10 mouse cellular contexts compared by ENCODE assay signal in the genomic region with DNA sequence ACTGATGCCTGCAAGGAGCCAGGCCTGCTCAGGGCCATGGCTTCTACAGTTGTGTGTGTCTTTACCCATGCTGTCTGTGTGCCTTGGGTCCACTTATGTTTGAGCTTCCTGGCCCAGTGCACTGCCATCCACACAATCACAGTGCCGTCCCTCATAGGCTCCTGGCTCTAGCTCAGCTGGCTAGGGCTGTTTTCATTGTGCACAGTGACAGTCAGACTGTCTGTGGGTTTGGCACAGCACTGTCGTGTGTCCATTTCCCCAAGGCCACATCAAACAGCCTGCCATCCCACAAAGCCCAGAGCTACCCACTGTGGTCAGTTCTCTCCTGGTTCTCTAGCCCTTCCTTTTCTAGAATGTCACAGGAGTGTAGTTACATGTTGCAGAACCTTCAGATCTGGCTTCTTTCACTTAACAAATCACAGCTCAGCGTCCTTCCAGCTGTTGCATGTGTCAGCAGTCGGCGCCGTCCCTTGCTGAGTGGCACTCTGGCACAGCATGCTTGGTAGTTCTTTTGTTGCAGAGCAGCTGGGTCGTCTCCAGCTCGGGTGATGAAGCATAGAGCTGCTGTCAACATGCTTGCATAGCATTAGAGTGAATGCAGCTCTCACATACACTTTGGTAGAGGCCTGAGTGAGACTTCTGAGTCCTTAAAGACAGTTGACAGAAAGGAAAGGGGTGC. TPM values are rescaled to one million over a fixed set of nuclear protein-coding genes. Genes with fewer than 3 reads are reported as not detected.
DNase-seq lines count a peak whose midpoint lies in the region; ATAC-seq lines count a peak whose summit lies in the region.
"Had no signal": no experiment of that assay in that cellular context is flagged by ENCODE, and none has a peak within 500 bp of the region (broad histone marks: within the 10 kb centered on the region; RNA-seq: fewer than 3 reads in every experiment).

No protein-coding gene starts in this region.

- intact Hi-C loops in heart, postnatal 36 days (cut with DNase I), result no loop called here

- no peak overlapping the region for H3K4me3 ChIP-seq in embryonic facial prominence, embryonic 10.5 days
- H3K4me3 ChIP-seq: liver, embryonic 12.5 days had no signal

- 78% methylated on average over 8 of the region's 8 CpGs for WGBS in embryonic facial prominence, embryonic 10.5 days

- no peaks in the 10 kb centered on the region for H3K9me3 ChIP-seq in embryonic facial prominence, embryonic 10.5 days
- H3K9me3 ChIP-seq: liver, embryonic 12.5 days had no signal

- peak; percentile 74 for DNase-seq in heart, adult 11 months
- DNase-seq in heart, postnatal 36 days, result no peak
- DNase-seq in layer of hippocampus, postnatal 36 days, result peak; percentile 10 to 15
- DNase-seq in layer of hippocampus, postnatal 14 days (ENCODE audit: low spot score in 2 of 2), result no peak
- peak; percentile 88 for DNase-seq in Muller cell, postnatal 12 days (ENCODE audit: inconsistent ontology term)
- no peak for DNase-seq in embryonic facial prominence, embryonic 10.5 days (ENCODE audit: low spot score)
- no peak for DNase-seq in natural killer cell, adult 2 months (ENCODE audit: low spot score in 2 of 2)
- DNase-seq: gastrocnemius, postnatal 25 days had no signal

- ATAC-seq in monocyte, adult 5-6 weeks (replicated peaks; ENCODE audit: insufficient number of reproducible peaks, low FRiP score, low TSS enrichment, poor library complexity, severe bottlenecking), result no peak
- ATAC-seq: liver, embryonic 12.5 days had no signal

- 0 out of 2 replicates have a peak, but pooled peaks cover 4% of the 10 kb centered on the region for H3K27me3 ChIP-seq in embryonic facial prominence, embryonic 10.5 days (replicated peaks; ENCODE audit: low read depth, poor library complexity, severe bottlenecking)
- H3K27me3 ChIP-seq: liver, embryonic 12.5 days had no signal

- 0 out of 2 replicates have a peak overlapping the region, but pooled peaks have one; percentile 15 for H3K27ac ChIP-seq in embryonic facial prominence, embryonic 10.5 days (replicated peaks)
- H3K27ac ChIP-seq: liver, embryonic 12.5 days had no signal

- H3K36me3 ChIP-seq in embryonic facial prominence, embryonic 10.5 days (replicated peaks), result no peaks in the 10 kb centered on the region
- H3K36me3 ChIP-seq: liver, embryonic 12.5 days had no signal

- H3K4me1 ChIP-seq in embryonic facial prominence, embryonic 10.5 days, result peaks cover 15% of the 10 kb centered on the region; the same call in 1 of the 2 replicates
- H3K4me1 ChIP-seq: liver, embryonic 12.5 days had no signal

RNA-seq across cellular contexts. Expression of a gene that starts 44.6 kb away (rescaled TPM):
- total RNA-seq in heart, postnatal 36 days (2021), result 1 to 10 TPM; 3.6 to 4.6 TPM
- 10 to 100 TPM; 10.0 to 11.5 TPM for total RNA-seq in layer of hippocampus, postnatal 36 days (2021)
- 1 to 10 TPM; 8.6 TPM for total RNA-seq in layer of hippocampus, postnatal 14 days (2021)
- polyA plus RNA-seq in embryonic facial prominence, embryonic 10.5 days (2016; fragmentation: Nextera tagmentation; extraction: Ambion mirVana), result 3.8 and 4.1 TPM in 2 replicates
- 2.0 TPM in 1 of 3 replicates, not detected in the others for total RNA-seq in monocyte, adult 5-6 weeks (2017)

RNA-seq across cellular contexts. Expression of a gene that starts 44.8 kb away (rescaled TPM):
- 1 to 10 TPM; 5.2 to 5.4 TPM for total RNA-seq in heart, postnatal 36 days (2021)
- total RNA-seq in layer of hippocampus, postnatal 36 days (2021), result 1 to 10 TPM; 6.6 to 6.9 TPM
- total RNA-seq in layer of hippocampus, postnatal 14 days (2021), result 1 to 10 TPM; 6.1 to 7.5 TPM
- polyA plus RNA-seq in embryonic facial prominence, embryonic 10.5 days (2016; fragmentation: Nextera tagmentation; extraction: Ambion mirVana), result 17.9 and 19.1 TPM in 2 replicates
- total RNA-seq in monocyte, adult 5-6 weeks (2017), result 0.85 to 1.4 TPM (median 1.2 TPM) in 3 replicates

RNA-seq across cellular contexts. Expression of a gene that starts 47.2 kb away (rescaled TPM):
- total RNA-seq in heart, postnatal 36 days (2021), result 1 to 10 TPM in 1 of 2 experiments, under 1 TPM in 1; 0.51 to 2.2 TPM
- total RNA-seq in layer of hippocampus, postnatal 36 days (2021), result 1 to 10 TPM; 1.3 to 1.5 TPM
- 1 to 10 TPM; 1.2 to 1.5 TPM for total RNA-seq in layer of hippocampus, postnatal 14 days (2021)
- 8.1 and 9.5 TPM in 2 replicates for polyA plus RNA-seq in embryonic facial prominence, embryonic 10.5 days (2016; fragmentation: Nextera tagmentation; extraction: Ambion mirVana)
- total RNA-seq in monocyte, adult 5-6 weeks (2017), result not detected in 3 replicates
- polyA plus RNA-seq: liver, embryonic 12.5 days had no signal

Comparison
In these comparisons a context has a peak if more than half of its experiments do, and no peak if none do; other contexts are left out.
1. DNase-seq: peak in heart, adult 11 months (single experiment), layer of hippocampus, postnatal 36 days (2 of 2) and Muller cell, postnatal 12 days (single experiment); none in heart, postnatal 36 days (0 of 2), layer of hippocampus, postnatal 14 days (0 of 2), embryonic facial prominence, embryonic 10.5 days (single experiment) and natural killer cell, adult 2 months (0 of 2).